Mouse (Mus musculus): ENCODE measurements at regions not wholly inside any gene's neighbourhood (a gene's known extent, or its start where the extent isn't known, plus 50 kb on each side); places are given as distances from the start of the nearest gene placed in this dataset.

- 43% methylated on average over 6 of the region's 6 CpGs for WGBS
- no peaks in the 10 kb centered on the region for H3K27me3 ChIP-seq (ENCODE audit: control insufficient read depth, insufficient read depth, low read length)
- ATAC-seq (replicated peaks; ENCODE audit: extremely low read depth, insufficient read depth, low FRiP score): no peak
Observed at GRCm38 (mm10) chr10:9291456-9292146, 383.4 kb downstream of the Samd5 start.

DNA sequence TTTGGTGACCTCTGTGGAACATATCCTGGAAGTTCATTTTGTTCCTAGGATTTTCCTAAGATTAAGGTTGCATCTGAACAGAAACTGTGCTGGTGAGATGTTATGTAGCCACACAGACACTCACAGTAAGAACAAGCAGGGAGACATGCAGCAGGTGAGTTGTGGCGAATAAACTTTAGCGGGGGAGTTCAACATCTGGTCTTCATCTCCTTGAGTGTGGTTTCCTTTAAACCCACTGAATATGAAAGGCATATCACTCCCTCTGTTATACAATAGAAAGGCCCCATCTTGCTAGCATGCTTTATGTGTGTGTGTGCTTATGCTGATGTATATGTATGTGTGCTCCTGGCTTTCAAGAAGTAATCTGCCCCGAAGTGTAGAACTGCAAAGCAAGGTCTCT is 387.1 kb upstream of the Sash1 start:
- Histone ChIP-seq H3K4me1 (ENCODE audit: control insufficient read depth, insufficient read depth, low read length) (peaks cover 9% of the 10 kb centered on the region), H3K27me3 (ENCODE audit: control insufficient read depth, insufficient read depth, low read length) (no peaks in the 10 kb centered on the region), H3K4me2 (ENCODE audit: low read depth, low read length) (no peak overlapping the region), H3K9ac (ENCODE audit: low read length) (no peak overlapping the region), H3K9me3 (replicated peaks; ENCODE audit: control insufficient read depth, low read length) (no peaks in the 10 kb centered on the region), H3K4me3 (ENCODE audit: low read length) (no peak overlapping the region), H3K27ac (ENCODE audit: low read length) (peak overlapping the region; percentile 53), H3K36me3 (ENCODE audit: control insufficient read depth, insufficient read depth) (no peaks in the 10 kb centered on the region)
- 75% methylated on average over 3 of the region's 3 CpGs for WGBS
- ATAC-seq (replicated peaks; ENCODE audit: extremely low read depth, insufficient read depth, low FRiP score): no peak

More at GRCm38 (mm10) chr10:9291456-9292146, 383.4 kb downstream of the Samd5 start:
- no peak overlapping the region for H3K4me2 ChIP-seq (ENCODE audit: low read depth, low read length)
- no peaks in the 10 kb centered on the region for H3K4me1 ChIP-seq (ENCODE audit: control insufficient read depth, insufficient read depth, low read length)
- H3K9ac ChIP-seq (ENCODE audit: low read length): no peak overlapping the region
- no peaks in the 10 kb centered on the region for H3K36me3 ChIP-seq (ENCODE audit: control insufficient read depth, insufficient read depth)
- H3K27ac ChIP-seq (ENCODE audit: low read length): no peak overlapping the region
- H3K4me3 ChIP-seq (ENCODE audit: low read length): no peak overlapping the region
- no peaks in the 10 kb centered on the region for H3K9me3 ChIP-seq (replicated peaks; ENCODE audit: control insufficient read depth, low read length)

- ATAC-seq (replicated peaks; ENCODE audit: extremely low read depth, insufficient read depth, low FRiP score): peak; percentile 88
- WGBS: 24% methylated on average over 5 of the region's 5 CpGs
- H3K27ac ChIP-seq (ENCODE audit: low read length): peak overlapping the region; percentile 83
Observed at GRCm38 (mm10) chr10:9272243-9272642, 386.4 kb upstream of the Sash1 start.

DNA sequence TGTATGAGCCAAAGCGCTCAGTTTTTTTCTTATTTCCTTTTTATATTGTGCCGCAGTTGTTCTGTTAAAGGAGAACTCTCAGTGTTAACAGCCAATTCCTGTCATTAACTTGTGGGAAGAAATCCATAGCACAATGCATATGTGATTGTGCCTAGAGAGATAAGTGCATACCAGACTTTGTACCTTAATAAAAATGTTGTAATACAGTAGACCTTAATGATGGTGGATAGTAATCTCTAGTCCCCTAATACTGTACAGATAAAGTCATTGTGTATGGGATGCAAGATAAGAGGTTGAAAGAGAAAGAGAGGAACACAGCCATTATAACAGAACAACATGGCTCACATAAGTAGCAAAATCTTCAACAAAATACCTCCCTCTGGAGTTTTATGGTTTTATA is 379.7 kb upstream of the Sash1 start:
- Histone ChIP-seq H3K4me3 (ENCODE audit: low read length) (no peak overlapping the region), H3K4me1 (ENCODE audit: control insufficient read depth, insufficient read depth, low read length) (no peaks in the 10 kb centered on the region), H3K36me3 (ENCODE audit: control insufficient read depth, insufficient read depth) (no peaks in the 10 kb centered on the region), H3K9me3 (replicated peaks; ENCODE audit: control insufficient read depth, low read length) (no peaks in the 10 kb centered on the region), H3K9ac (ENCODE audit: low read length) (no peak overlapping the region), H3K27ac (ENCODE audit: low read length) (no peak overlapping the region), H3K4me2 (ENCODE audit: low read depth, low read length) (no peak overlapping the region), H3K27me3 (ENCODE audit: control insufficient read depth, insufficient read depth, low read length) (no peaks in the 10 kb centered on the region)
- ATAC-seq (replicated peaks; ENCODE audit: extremely low read depth, insufficient read depth, low FRiP score): no peak
- 74% methylated on average over 2 of the region's 2 CpGs for WGBS

More at GRCm38 (mm10) chr10:9272243-9272642, 386.4 kb upstream of the Sash1 start:
- no peak overlapping the region for H3K4me2 ChIP-seq (ENCODE audit: low read depth, low read length)
- H3K4me3 ChIP-seq (ENCODE audit: low read length): no peak overlapping the region
- H3K27me3 ChIP-seq (ENCODE audit: control insufficient read depth, insufficient read depth, low read length): no peaks in the 10 kb centered on the region
- no peaks in the 10 kb centered on the region for H3K9me3 ChIP-seq (replicated peaks; ENCODE audit: control insufficient read depth, low read length)
- H3K9ac ChIP-seq (ENCODE audit: low read length): no peak overlapping the region
- no peaks in the 10 kb centered on the region for H3K36me3 ChIP-seq (ENCODE audit: control insufficient read depth, insufficient read depth)
- peaks cover 9% of the 10 kb centered on the region for H3K4me1 ChIP-seq (ENCODE audit: control insufficient read depth, insufficient read depth, low read length)

- no peak overlapping the region for H3K4me3 ChIP-seq (ENCODE audit: low read length)
- H3K36me3 ChIP-seq (ENCODE audit: control insufficient read depth, insufficient read depth): no peaks in the 10 kb centered on the region
- no peak overlapping the region for H3K27ac ChIP-seq (ENCODE audit: low read length)
- no peaks in the 10 kb centered on the region for H3K4me1 ChIP-seq (ENCODE audit: control insufficient read depth, insufficient read depth, low read length)
- 80% methylated on average over 12 of the region's 12 CpGs for WGBS
- ATAC-seq (replicated peaks; ENCODE audit: extremely low read depth, insufficient read depth, low FRiP score): no peak
- no peak overlapping the region for H3K9ac ChIP-seq (ENCODE audit: low read length)
- no peaks in the 10 kb centered on the region for H3K27me3 ChIP-seq (ENCODE audit: control insufficient read depth, insufficient read depth, low read length)
- H3K4me2 ChIP-seq (ENCODE audit: low read depth, low read length): no peak overlapping the region
- no peaks in the 10 kb centered on the region for H3K9me3 ChIP-seq (replicated peaks; ENCODE audit: control insufficient read depth, low read length)
Observed at GRCm38 (mm10) chr10:9264309-9265000, 378.6 kb upstream of the Sash1 start.

DNA sequence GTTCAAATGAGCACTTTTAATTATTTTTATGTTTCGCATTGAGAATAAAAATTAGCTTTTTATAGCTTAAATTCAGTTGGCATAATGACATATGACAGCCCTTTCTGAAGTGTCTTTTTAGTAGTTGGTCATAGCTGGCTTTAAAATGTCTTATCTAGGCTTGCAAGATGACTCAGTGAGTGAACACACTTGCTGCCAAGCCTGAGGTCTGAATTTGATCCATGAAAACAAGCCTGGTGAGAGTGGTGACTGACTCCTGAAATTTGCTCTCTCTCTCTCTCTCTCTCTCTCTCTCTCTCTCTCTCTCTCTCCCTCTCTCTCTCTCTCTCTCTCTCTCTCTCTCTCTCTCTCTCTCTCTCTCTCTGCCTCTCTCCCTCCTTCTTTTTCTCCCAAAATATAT is 372.8 kb upstream of the Sash1 start:
- Histone ChIP-seq H3K4me2 (ENCODE audit: low read depth, low read length) (no peak overlapping the region), H3K9me3 (replicated peaks; ENCODE audit: control insufficient read depth, low read length) (no peaks in the 10 kb centered on the region), H3K4me3 (ENCODE audit: low read length) (no peak overlapping the region), H3K27ac (ENCODE audit: low read length) (no peak overlapping the region), H3K36me3 (ENCODE audit: control insufficient read depth, insufficient read depth) (no peaks in the 10 kb centered on the region), H3K9ac (ENCODE audit: low read length) (no peak overlapping the region), H3K27me3 (ENCODE audit: control insufficient read depth, insufficient read depth, low read length) (no peaks in the 10 kb centered on the region), H3K4me1 (ENCODE audit: control insufficient read depth, insufficient read depth, low read length) (no peaks in the 10 kb centered on the region)
- 92% methylated on average over 1 of the region's 1 CpGs for WGBS
- no peak for ATAC-seq (replicated peaks; ENCODE audit: extremely low read depth, insufficient read depth, low FRiP score)

DNA sequence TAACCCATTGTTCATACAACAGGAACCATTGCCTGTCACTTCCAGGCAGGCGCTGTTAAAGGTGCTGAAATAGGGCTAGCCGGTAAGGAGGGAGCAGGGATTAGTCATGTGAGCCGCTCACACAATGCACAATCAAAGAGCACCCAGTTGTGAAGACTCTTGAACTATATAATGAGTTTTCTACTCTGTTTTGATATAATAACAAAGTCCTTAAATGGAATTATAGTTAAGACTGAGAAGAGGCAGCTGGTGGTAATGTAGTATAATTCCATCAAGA is 367.0 kb upstream of the Sash1 start:
- H3K9ac ChIP-seq (ENCODE audit: low read length): no peak overlapping the region
- H3K4me3 ChIP-seq (ENCODE audit: low read length): no peak overlapping the region
- H3K27ac ChIP-seq (ENCODE audit: low read length): no peak overlapping the region
- H3K36me3 ChIP-seq (ENCODE audit: control insufficient read depth, insufficient read depth): no peaks in the 10 kb centered on the region
- H3K9me3 ChIP-seq (replicated peaks; ENCODE audit: control insufficient read depth, low read length): no peaks in the 10 kb centered on the region
- no peak for ATAC-seq (replicated peaks; ENCODE audit: extremely low read depth, insufficient read depth, low FRiP score)
- no peaks in the 10 kb centered on the region for H3K27me3 ChIP-seq (ENCODE audit: control insufficient read depth, insufficient read depth, low read length)
- H3K4me1 ChIP-seq (ENCODE audit: control insufficient read depth, insufficient read depth, low read length): no peaks in the 10 kb centered on the region
- H3K4me2 ChIP-seq (ENCODE audit: low read depth, low read length): no peak overlapping the region
- 16% methylated on average over 3 of the region's 3 CpGs for WGBS

GRCm38 (mm10) chr10:9252120-9252940 is 366.5 kb upstream of the Sash1 start:
- Histone ChIP-seq H3K4me1 (ENCODE audit: control insufficient read depth, insufficient read depth, low read length) (no peaks in the 10 kb centered on the region), H3K4me3 (ENCODE audit: low read length) (no peak overlapping the region), H3K27ac (ENCODE audit: low read length) (no peak overlapping the region), H3K36me3 (ENCODE audit: control insufficient read depth, insufficient read depth) (no peaks in the 10 kb centered on the region), H3K9me3 (replicated peaks; ENCODE audit: control insufficient read depth, low read length) (no peaks in the 10 kb centered on the region), H3K4me2 (ENCODE audit: low read depth, low read length) (no peak overlapping the region), H3K9ac (ENCODE audit: low read length) (no peak overlapping the region), H3K27me3 (ENCODE audit: control insufficient read depth, insufficient read depth, low read length) (no peaks in the 10 kb centered on the region)
- WGBS: 47% methylated on average over 7 of the region's 7 CpGs
- ATAC-seq (replicated peaks; ENCODE audit: extremely low read depth, insufficient read depth, low FRiP score): no peak

DNA sequence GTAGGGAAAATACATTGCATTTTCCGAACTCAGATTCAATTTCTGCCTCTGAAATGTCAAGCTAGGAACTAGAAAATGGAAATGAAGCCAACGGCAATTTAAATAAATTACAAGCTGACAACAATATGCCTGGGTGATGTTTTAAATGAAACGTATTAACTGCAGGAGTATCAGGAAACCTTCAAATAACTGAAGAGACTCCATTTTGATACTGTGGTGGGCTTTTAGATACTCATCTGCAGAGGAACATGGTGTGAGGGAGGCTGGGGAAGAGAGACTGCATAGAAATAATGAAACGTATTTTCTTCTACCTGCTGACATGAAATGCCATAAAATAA is 357.4 kb upstream of the Sash1 start:
- no peak overlapping the region for H3K9ac ChIP-seq (ENCODE audit: low read length)
- 72% methylated on average over 4 of the region's 4 CpGs for WGBS
- no peak for ATAC-seq (replicated peaks; ENCODE audit: extremely low read depth, insufficient read depth, low FRiP score)

More for the DNA sequence above, 357.4 kb upstream of the Sash1 start:
- Histone ChIP-seq H3K4me1 (ENCODE audit: control insufficient read depth, insufficient read depth, low read length) (peaks cover 8% of the 10 kb centered on the region), H3K9me3 (replicated peaks; ENCODE audit: control insufficient read depth, low read length) (no peaks in the 10 kb centered on the region), H3K36me3 (ENCODE audit: control insufficient read depth, insufficient read depth) (no peaks in the 10 kb centered on the region), H3K27me3 (ENCODE audit: control insufficient read depth, insufficient read depth, low read length) (no peaks in the 10 kb centered on the region), H3K27ac (ENCODE audit: low read length) (no peak overlapping the region), H3K4me2 (ENCODE audit: low read depth, low read length) (no peak overlapping the region), H3K4me3 (ENCODE audit: low read length) (no peak overlapping the region)
